Mouse (Mus musculus): ENCODE measurements at regions not wholly inside any gene's neighbourhood (a gene's known extent, or its start where the extent isn't known, plus 50 kb on each side); places are given as distances from the start of the nearest gene placed in this dataset.

DNA sequence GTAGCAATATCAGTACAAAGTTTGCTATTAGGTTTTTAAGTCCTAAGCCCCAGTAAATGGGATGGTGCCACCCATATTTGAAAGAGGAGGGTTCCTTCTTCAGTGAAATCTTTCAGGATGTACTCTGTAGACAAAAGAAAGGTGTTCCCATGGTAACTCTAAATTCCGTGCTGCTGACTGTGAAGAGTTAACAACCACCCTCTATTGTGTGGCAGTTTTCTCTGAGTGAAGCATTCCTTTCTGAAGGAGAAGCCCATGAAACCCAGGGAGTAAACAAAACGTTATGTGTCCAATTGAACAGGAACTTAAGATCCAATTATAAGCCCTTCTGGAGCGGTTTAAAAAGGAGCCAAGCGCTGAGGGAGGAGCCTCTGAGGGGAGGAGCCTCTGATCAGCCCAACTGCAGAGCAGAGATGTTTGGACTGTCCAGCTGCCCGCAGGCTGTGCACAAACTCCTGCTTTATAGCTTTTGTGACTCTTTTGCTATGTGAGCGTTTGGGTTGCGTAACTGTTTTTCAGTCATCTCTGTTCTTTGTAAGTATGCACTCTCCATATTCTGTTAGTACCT, 446.1 kb downstream of the 1190002N15Rik start:
- no peaks in the 10 kb centered on the region for H3K36me3 ChIP-seq (ENCODE audit: insufficient read depth)
- TF ChIP-seq CTCF (IDR thresholded peaks at IDR 0.05; ENCODE audit: low read depth), result no peak
- peak; percentile 80 for ATAC-seq (ENCODE audit: insufficient read depth)
- H3K4me1 ChIP-seq (ENCODE audit: insufficient read depth), result no peaks in the 10 kb centered on the region
- no peak overlapping the region for H3K9ac ChIP-seq
- H3K27me3 ChIP-seq (ENCODE audit: insufficient read depth, low read length), result no peaks in the 10 kb centered on the region
- WGBS, result 52% methylated on average over 7 of the region's 7 CpGs
- no peak overlapping the region for H3K4me3 ChIP-seq (ENCODE audit: low read depth, low read length)
- H3K9me3 ChIP-seq (ENCODE audit: low read depth, low read length), result no peaks in the 10 kb centered on the region
- peak; percentile 37 for DNase-seq
- H3K27ac ChIP-seq (ENCODE audit: low read depth), result no peak overlapping the region
- no peak overlapping the region for H3K4me2 ChIP-seq

- ATAC-seq (ENCODE audit: insufficient read depth), result no peak
- no peak overlapping the region for H3K4me3 ChIP-seq (ENCODE audit: low read depth, low read length)
- no peak overlapping the region for H3K4me2 ChIP-seq
- no peak overlapping the region for H3K9ac ChIP-seq
- H3K27me3 ChIP-seq (ENCODE audit: insufficient read depth, low read length), result no peaks in the 10 kb centered on the region
- DNase-seq, result no peak
- H3K36me3 ChIP-seq (ENCODE audit: insufficient read depth), result no peaks in the 10 kb centered on the region
- no peaks in the 10 kb centered on the region for H3K4me1 ChIP-seq (ENCODE audit: insufficient read depth)
- H3K9me3 ChIP-seq (ENCODE audit: low read depth, low read length), result no peaks in the 10 kb centered on the region
- H3K27ac ChIP-seq (ENCODE audit: low read depth), result no peak overlapping the region
- TF ChIP-seq CTCF (IDR thresholded peaks at IDR 0.05; ENCODE audit: low read depth), result no peak
- WGBS, result 81% methylated on average over 1 of the region's 1 CpGs
Measured at GRCm38 (mm10) chr9:94089759-94090158, 448.1 kb downstream of the 1190002N15Rik start.

GRCm38 (mm10) chr9:94083629-94084411, 454.1 kb downstream of the 1190002N15Rik start:
- H3K4me3 ChIP-seq (ENCODE audit: low read depth, low read length), result no peak overlapping the region
- no peaks in the 10 kb centered on the region for H3K4me1 ChIP-seq (ENCODE audit: insufficient read depth)
- no peak for ATAC-seq (ENCODE audit: insufficient read depth)
- no peaks in the 10 kb centered on the region for H3K9me3 ChIP-seq (ENCODE audit: low read depth, low read length)
- H3K4me2 ChIP-seq, result no peak overlapping the region
- H3K9ac ChIP-seq, result no peak overlapping the region
- no peak for TF ChIP-seq CTCF (IDR thresholded peaks at IDR 0.05; ENCODE audit: low read depth)
- no peaks in the 10 kb centered on the region for H3K27me3 ChIP-seq (ENCODE audit: insufficient read depth, low read length)
- no peaks in the 10 kb centered on the region for H3K36me3 ChIP-seq (ENCODE audit: insufficient read depth)
- DNase-seq, result no peak
- 68% methylated on average over 3 of the region's 3 CpGs for whole genome bisulfite sequencing
- no peak overlapping the region for H3K27ac ChIP-seq (ENCODE audit: low read depth)

DNA sequence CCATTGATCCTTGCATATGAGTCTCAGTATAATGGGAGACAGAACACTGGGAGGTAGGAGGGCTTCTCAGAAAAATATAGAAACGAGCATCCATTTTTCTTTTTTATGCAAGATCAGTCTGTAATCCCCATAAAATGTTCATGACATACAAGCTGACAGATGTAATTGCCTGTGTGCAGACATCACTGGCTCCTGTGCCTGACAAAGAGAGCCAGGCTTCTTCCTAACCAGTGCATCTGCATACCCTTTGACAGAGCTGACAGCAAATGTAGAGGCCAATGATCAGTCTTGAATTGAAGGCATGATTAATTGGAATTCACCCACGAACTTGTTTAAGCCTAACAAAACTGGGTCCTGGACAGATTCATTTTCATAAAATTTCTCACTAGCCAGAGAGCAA, 463.0 kb downstream of the 1190002N15Rik start:
- Histone ChIP-seq H3K4me3 (ENCODE audit: low read depth, low read length) (no peak overlapping the region), H3K36me3 (ENCODE audit: insufficient read depth) (no peaks in the 10 kb centered on the region), H3K9ac (no peak overlapping the region), H3K4me1 (ENCODE audit: insufficient read depth) (no peaks in the 10 kb centered on the region), H3K4me2 (no peak overlapping the region), H3K27ac (ENCODE audit: low read depth) (no peak overlapping the region), H3K9me3 (ENCODE audit: low read depth, low read length) (no peaks in the 10 kb centered on the region), H3K27me3 (ENCODE audit: insufficient read depth, low read length) (no peaks in the 10 kb centered on the region)
- no peak for TF ChIP-seq CTCF (IDR thresholded peaks at IDR 0.05; ENCODE audit: low read depth)
- WGBS, result 38% methylated on average over 2 of the region's 2 CpGs
- DNase-seq, result no peak
- no peak for ATAC-seq (ENCODE audit: insufficient read depth)

DNA sequence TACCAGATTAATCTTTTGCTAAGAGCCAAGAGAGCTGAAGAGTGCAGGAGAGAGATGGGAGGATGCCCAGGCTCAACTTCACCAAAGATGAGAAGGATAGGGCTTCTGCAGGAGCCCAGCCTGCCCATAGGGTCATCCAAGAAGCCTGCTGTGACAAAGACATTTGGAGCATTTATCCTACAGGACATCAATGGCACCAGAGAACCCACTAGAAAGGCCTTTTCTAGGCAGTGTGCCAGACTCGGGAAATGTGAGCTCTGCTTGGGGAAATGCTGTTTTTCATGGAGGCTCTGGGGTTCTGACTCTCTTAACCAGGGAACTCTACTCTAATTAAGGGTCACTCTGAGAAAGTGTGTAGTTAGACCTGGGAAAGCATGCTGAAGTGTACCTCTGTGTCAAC, 470.8 kb downstream of the 1190002N15Rik start:
- no peaks in the 10 kb centered on the region; the same call in 1 of the 2 replicates for H3K4me1 ChIP-seq (ENCODE audit: insufficient read depth)
- no peak for TF ChIP-seq CTCF (IDR thresholded peaks at IDR 0.05; ENCODE audit: low read depth)
- H3K27me3 ChIP-seq (ENCODE audit: insufficient read depth, low read length), result no peaks in the 10 kb centered on the region
- H3K4me2 ChIP-seq, result no peak overlapping the region
- H3K9ac ChIP-seq, result no peak overlapping the region
- no peaks in the 10 kb centered on the region for H3K9me3 ChIP-seq (ENCODE audit: low read depth, low read length)
- DNase-seq (peak; percentile 84), ATAC-seq (ENCODE audit: insufficient read depth) (peak; percentile 44; the same call in 1 of the 2 replicates)
- no peaks in the 10 kb centered on the region for H3K36me3 ChIP-seq (ENCODE audit: insufficient read depth)
- no peak overlapping the region for H3K4me3 ChIP-seq (ENCODE audit: low read depth, low read length)
- WGBS, result 19% methylated on average over 1 of the region's 1 CpGs
- H3K27ac ChIP-seq (ENCODE audit: low read depth), result no peak overlapping the region

DNA sequence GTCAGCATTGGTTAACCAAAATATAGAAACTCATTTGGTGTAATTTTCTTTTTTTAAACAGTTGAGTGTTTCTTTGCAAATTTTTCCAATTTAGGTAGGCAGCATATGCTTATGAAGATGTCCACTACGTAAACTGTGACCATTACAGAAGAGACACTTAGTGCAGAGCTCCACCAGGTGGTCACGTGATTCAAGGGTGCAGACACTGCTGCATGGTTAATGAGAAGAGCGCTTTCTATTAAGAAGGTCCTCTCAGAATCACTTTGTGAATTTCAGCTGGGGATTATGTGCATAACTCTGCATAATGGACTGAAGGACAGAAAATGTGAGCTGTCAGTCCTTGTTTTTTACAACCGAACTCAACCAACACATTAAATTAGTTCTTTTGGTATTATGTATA, 484.7 kb downstream of the 1190002N15Rik start:
- ATAC-seq (ENCODE audit: insufficient read depth), result no peak
- H3K36me3 ChIP-seq (ENCODE audit: insufficient read depth), result no peaks in the 10 kb centered on the region
- H3K9me3 ChIP-seq (ENCODE audit: low read depth, low read length), result no peaks in the 10 kb centered on the region
- H3K4me1 ChIP-seq (ENCODE audit: insufficient read depth), result no peaks in the 10 kb centered on the region
- no peaks in the 10 kb centered on the region for H3K27me3 ChIP-seq (ENCODE audit: insufficient read depth, low read length)
- WGBS, result 74% methylated on average over 4 of the region's 4 CpGs
- H3K4me3 ChIP-seq (ENCODE audit: low read depth, low read length), result no peak overlapping the region
- no peak overlapping the region for H3K4me2 ChIP-seq
- peak; percentile 16; the same call in 1 of the 2 replicates for TF ChIP-seq CTCF (IDR thresholded peaks at IDR 0.05; ENCODE audit: low read depth)
- no peak overlapping the region for H3K27ac ChIP-seq (ENCODE audit: low read depth)
- H3K9ac ChIP-seq, result no peak overlapping the region
- DNase-seq, result no peak

- Histone ChIP-seq H3K4me2 (no peak overlapping the region), H3K36me3 (ENCODE audit: insufficient read depth) (no peaks in the 10 kb centered on the region), H3K27me3 (ENCODE audit: insufficient read depth, low read length) (no peaks in the 10 kb centered on the region), H3K9me3 (ENCODE audit: low read depth, low read length) (no peaks in the 10 kb centered on the region), H3K4me1 (ENCODE audit: insufficient read depth) (no peaks in the 10 kb centered on the region), H3K4me3 (ENCODE audit: low read depth, low read length) (no peak overlapping the region), H3K27ac (ENCODE audit: low read depth) (no peak overlapping the region), H3K9ac (no peak overlapping the region)
- ATAC-seq (ENCODE audit: insufficient read depth) (no peak), DNase-seq (no peak)
- no peak for TF ChIP-seq CTCF (IDR thresholded peaks at IDR 0.05; ENCODE audit: low read depth)
- WGBS, result 73% methylated on average over 7 of the region's 7 CpGs
Measured at GRCm38 (mm10) chr9:94047845-94048244, 490.0 kb downstream of the 1190002N15Rik start.
